Mouse (Mus musculus) lung, adult 2 months (tissue): ENCODE data around the gene Mpped2.

ENCODE experiments used
- CTCF ChIP-seq: fragments of 200-500 bp; IDR thresholded peaks from 2 replicates; pipeline ENCODE4 v1.5.1; 2011; ENCODE audit warnings: mild to moderate bottlenecking, low read length, control low read depth; ENCODE audit not compliant: insufficient read depth
- POLR2A ChIP-seq: fragments of 200-500 bp; IDR thresholded peaks from 2 replicates; pipeline ENCODE4 v1.6.1; 2011; ENCODE audit warnings: low read depth, mild to moderate bottlenecking, control low read depth, low read length, borderline replicate concordance; ENCODE audit errors: extremely low read depth

DNA sequence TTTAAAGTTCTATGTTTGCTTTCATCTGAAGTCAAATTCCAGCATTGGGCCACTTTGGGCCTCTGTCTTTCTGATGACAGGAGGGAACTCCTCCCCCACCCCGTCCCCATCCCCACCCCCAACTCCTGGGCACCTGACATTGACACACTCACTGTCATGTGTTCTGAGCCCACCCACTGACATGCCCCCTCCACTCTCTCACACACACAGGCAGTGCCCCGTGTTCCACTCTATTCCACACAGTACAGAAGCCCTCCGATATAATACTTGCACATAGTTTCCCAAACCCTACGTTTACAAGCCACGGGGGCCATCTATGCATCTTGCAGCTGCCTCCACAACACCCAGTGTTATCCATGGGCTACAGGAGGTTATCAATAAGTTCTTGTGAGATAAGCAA is 42.1 kb downstream of the Mpped2 start:
- TF ChIP-seq POLR2A (no peak), CTCF (no peak)
